Mouse (Mus musculus): ENCODE results near the gene Kif17. TPM values are rescaled to one million over a fixed set of nuclear protein-coding genes. Genes with fewer than 3 reads are reported as not detected.
"Not testable (repeated sequence)": the region's sequence is repeated elsewhere in the genome, so short reads cannot be mapped to it uniquely, and the experiment has no call there.

Kif17 gene
- polyA plus RNA-seq, 3 experiments from 2014 or later, result not detected

DNA sequence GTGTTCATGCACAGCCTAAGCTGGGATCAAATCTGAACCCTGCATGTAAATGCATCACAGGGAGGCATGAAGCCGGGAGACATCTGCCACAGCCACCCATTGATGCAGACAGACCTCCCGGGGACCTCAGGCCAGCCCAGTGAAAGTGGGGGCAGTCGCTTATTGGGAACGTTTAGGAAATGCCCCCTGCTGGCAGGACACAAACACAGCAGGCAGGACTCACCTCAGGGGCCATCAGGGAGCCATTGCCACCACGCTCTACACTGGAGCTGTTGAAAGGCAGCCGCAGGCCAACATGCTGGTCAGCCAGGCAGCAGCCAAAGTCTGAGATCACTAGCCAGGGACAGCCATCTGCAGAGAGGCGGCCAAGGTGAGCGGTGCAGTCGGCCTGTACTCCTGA, 65.5 kb downstream of the Kif17 start:
- no peak for ATAC-seq

DNA sequence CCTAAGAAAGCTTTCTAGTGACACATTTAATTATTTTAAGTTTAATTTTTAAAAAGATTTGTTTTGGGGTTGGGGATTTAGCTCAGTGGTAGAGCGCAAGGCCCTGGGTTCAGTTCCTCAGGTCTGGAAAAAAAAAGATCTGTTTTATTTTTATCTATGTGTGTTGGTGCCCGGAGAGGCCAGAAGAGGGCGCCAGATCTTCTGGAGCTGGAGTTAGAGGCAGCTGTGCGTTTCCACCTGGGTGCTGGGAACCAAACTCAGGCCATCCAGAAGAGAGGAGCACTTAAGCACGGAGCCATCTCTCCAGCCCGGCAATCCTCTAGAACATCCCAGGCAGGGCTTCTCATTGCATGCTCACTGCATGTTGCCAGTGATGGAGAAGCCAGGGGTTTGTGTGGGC, 66.1 kb downstream of the Kif17 start:
- ATAC-seq, result no peak

GRCm38 (mm10) chr4:138318509-138319266, 68.5 kb downstream of the Kif17 start:
- peak; percentile 68 for ATAC-seq

DNA sequence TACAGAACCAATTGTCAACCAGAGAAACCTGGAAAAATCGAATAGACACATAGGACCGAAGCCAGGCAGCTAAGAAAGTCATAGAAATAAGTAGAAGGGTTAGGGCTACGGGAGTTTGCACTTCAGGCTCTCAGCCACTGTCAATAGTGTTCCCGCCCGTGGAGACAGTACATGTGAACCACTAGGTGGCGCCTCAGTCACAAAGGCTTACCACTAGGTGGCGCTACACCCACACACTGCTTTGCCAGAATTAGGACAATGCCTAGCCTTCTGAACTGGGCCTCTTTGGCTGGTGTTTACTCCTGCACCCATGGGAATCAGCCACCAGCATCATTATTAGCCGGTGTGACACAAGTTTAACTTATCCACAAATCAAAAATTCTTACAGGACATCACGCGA, 69.3 kb downstream of the Kif17 start:
- ATAC-seq, result peak; percentile 64

DNA sequence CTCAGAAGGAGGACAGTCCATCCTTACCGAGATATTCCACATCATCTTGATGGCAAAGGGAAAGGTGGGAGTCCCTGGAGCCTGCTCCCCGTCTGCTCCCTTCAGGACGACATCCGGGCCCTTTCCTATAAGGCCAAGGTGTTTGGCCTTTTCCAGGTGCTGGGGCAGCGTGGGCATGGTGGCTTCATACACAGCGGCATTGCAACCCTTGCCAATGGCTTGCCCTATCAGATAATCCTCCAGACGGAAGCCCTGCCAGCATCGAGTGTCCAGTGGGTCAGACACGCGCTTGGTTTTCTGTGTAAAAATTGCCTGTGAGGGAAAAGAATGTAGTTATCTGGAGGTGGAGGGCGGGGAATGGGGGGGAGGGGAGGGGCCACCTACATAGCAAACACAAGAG, 70.5 kb downstream of the Kif17 start:
- no peak for ATAC-seq

DNA sequence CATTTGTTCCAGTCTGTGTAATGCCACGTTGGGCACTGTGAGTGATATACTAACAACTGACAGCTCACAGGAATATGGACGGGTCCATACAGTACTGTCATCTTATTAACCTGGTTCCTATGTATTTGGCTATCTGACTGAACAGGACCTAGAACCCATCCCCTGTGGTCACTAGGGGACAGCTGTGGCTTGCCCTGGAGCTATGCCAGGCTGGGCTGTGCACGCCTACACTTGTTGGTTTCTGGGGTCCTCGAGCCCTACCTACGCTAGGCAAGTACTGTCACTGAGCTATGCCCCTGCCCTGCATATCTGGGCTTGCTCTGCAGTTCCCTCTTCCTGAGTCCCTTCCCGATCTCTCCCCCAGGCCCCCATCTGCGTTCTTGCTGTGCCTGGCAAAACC, 71.3 kb downstream of the Kif17 start:
- no peak for ATAC-seq

DNA sequence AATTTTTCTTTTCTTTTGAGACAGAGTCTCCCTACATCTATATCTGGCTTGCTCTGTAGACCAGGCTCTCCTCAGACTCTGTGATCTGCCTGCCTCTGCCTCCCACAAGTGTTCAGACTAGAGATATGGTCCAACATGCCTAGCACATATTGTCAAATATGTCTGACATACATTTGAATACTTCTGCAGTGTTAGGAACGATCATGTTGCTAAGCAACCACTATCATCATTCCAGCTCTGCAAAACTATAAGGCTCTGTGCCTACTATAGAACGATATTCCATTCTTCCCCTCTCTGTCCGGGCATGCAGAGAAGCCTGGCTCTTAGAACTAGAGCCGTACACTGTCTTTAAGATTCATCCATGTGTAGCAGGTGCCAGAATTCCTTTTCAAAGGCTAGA, 72.5 kb downstream of the Kif17 start:
- ATAC-seq, result no peak

DNA sequence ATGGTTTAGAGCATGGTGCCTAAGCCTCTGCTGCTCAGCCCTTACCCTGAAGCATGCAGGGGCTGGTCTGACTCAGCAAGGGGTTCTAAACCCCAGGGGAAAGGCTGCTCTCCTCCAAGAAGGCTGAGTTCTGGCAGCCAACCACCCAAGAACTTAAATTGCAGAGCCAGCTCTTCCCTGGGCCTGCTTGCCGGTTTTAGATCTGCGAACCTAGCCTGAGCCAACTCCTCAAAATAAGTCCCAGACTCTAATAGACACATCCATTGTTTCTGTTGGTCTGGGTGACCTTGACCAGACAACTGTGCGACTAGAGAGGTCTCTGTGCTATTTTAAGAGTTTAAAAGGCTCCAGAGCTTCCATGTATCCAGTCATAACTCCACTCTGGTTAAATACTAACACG, 73.5 kb downstream of the Kif17 start:
- no peak for ATAC-seq

GRCm38 (mm10) chr4:138324451-138324850, 74.2 kb downstream of the Kif17 start:
- ATAC-seq, result no peak

GRCm38 (mm10) chr4:138325466-138326076, 75.3 kb downstream of the Kif17 start:
- ATAC-seq, result peak; percentile 92

DNA sequence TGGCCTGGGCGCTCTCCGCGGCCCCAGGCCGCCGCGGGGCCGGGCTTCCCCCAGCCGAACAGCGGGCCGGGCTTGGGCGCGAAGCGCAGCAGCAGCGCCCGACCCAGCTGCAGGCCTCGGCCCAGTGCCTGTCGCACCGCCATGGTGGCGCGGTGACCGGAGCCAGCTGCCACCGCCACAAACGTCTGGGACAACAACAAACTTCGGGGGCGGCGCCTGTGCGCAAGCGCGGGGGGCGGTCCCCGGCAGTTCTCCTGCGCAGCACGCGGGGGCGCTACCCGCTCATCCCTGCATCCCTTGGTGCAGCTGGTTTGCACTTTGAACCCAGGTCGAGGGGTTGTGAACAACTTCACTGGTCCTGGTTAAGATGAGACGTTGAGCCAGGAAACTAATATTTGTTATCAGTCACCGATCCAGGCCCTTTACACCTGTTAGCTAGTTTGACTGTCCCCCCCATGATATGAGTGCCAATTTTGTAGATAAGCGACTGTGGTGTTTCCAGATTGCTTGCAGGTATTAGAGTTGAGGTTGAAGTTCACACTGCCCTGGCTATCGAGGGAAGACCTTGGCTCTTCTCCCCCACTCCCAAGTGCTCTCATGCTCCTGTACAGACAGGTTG, 76.0 kb downstream of the Kif17 start, which contains the start of gene Pink1:
TSS of gene Pink1 (minus strand) at position 231 of the 619 bp plus-strand sequence.
- ATAC-seq, result peak; percentile 83

GRCm38 (mm10) chr4:138327155-138327554, 76.9 kb downstream of the Kif17 start:
- not testable (repeated sequence) for ATAC-seq

- ATAC-seq, result no peak
These were observed 77.7 kb downstream of the Kif17 start for GRCm38 (mm10) chr4:138327891-138328470.

DNA sequence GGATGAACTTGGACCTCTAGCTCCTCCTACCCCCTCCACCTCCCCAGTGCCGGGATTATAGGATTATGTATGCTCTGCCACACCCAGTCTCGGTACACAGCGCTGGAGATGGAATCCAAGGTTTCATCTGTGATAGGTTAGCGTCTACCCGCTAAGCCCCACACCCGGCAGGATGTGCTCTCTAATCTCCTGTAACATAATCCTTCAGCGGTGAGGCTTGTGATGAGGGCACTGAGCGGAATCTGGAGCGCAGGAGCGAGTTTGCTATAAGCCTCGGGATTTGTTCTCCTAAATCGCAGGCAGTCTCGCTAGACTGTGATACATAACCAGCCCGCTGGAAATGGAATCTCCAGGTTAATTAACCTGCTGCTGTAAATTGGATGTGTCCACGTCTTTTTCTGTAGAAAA, 80.0 kb downstream of the Kif17 start:
- ATAC-seq, result no peak

DNA sequence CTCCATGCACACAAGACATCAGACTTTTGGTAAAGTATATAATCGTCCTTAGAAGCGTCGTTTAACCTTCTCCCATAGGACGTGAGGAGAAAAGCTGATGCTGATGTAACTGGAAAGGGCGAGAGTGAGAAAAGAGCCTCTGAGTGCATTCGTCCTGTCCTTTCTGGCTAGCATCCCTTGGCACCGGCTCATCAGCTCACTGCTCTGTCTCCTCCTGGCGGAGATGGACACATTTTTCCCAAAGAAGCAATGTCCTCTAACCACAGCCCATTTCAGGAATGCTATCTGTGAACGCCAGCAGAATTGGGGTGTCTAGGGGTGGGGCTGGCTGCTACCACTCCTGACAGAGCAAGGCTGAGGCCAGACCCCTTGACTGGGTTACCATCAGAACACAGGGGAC, 81.4 kb downstream of the Kif17 start:
- no peak for ATAC-seq

DNA sequence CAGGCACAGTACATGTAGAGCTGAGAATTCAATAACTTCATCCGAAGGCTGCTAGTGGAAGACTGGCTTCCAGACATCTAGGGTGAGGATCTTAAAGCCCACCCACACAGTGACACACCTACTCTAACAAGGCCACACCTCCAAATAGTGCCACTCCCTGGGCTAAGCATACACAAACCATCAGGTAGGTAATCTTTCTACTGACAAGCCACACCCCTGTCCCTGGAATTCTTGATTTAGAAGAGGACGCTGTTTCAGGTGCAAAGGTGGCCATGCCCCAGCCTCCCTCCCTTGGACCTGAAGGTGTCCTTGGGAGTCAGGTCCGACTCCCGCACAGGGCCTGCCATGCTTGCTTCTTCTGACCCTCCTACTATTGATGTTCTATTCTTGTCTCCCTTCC, 82.9 kb downstream of the Kif17 start:
- ATAC-seq, result no peak

- ATAC-seq, result no peak
These were observed 84.8 kb downstream of the Kif17 start for GRCm38 (mm10) chr4:138335036-138335435.

GRCm38 (mm10) chr4:138335648-138336047, 85.4 kb downstream of the Kif17 start:
- ATAC-seq, result no peak

DNA sequence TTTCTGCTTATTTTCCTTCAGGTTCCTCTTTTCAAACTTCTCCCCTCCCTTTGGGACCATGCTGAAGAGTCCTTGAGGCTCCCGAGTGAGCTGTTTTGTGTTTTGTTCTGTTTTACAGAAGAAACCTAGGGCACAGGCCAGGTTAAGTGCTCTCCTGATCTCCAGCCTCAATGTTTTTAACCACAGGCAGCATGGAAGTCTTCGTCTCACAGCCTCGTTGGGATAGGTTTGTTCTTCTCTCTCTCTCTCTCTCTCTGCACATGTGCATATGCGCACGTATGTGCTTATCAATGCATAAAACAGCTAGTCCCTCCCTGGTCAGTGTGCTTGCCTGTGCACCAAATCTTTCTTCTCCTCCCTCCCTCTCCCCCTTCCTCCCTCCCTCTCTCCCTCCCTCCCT, 86.6 kb downstream of the Kif17 start:
- no peak for ATAC-seq

DNA sequence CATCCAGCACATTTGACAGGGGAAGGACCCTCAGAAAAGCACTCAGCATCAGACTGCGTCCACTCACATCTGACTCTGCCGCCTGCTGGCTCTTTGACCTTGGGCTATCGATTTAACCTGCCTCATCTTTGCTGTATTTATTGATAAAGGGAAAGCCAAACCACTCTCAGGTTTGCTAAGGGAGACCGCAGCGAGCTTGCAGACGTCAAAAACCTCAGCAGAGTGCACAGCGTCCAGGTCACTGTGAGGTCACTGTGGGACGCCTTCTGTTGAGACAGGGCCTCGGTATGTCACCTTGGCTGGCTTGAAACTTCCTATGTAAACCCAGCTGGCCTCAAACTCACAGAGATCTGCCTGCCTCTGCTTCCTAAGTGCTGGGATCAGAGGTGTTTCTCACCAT, 87.1 kb downstream of the Kif17 start:
- ATAC-seq, result no peak

- no peak for ATAC-seq
These were observed 89.7 kb downstream of the Kif17 start for GRCm38 (mm10) chr4:138339963-138340362.

DNA sequence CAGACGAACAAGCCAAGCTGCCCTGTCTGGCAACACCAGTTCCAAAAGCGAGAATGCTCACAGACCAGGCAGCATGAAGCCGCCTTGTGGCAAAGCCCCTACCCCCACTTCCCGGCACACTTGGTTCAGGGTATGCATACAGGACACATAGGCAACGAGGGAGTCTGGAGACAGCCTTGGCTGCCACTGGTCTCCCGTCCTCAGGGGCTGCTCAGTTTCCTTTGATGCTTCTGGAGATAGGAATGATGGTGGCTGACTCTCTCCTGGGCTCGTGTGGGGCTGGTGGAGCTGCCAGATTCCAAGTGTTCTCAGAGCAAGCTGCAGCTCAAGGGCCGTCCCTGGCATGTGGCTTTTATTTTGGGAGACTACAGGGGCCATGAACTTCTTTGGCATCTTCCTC, 91.2 kb downstream of the Kif17 start:
- ATAC-seq, result no peak

DNA sequence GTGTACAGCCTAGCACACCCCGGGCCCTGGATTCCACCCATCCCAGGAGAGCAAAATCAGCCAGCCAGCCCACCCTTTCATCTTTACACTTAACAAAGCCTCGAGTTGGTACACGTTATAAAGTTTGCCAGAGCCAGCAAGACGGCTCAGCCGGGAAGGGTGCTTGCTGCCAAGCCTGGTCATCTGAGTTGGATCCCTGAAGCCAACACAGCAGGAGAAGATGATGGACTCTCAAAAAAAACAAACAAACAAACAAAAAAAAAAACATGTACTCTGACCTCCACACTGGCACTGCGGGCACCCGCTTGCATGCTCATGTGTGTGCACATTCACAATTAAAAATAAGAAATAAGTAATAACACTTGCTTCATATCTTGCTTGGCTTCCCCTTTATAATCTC, 91.8 kb downstream of the Kif17 start:
- no peak for ATAC-seq

DNA sequence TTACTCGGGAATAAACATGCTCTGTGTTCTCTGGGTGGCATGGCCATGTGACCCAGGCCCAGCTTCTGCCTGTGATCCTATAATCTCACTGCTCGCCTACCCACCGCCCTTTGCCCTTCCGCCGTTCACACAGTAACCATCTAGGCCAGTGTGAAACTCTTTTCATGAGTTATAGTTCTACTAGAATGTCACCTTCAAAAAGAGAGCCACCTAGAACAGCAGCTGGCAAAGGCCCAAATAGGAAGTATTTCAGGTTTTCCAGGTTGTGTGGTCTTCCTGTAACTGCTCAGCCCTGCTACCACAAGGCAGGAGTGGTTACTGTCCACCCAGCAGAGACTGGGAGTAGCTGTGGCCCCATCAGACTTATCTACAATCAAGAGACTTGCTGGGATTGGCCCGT, 92.5 kb downstream of the Kif17 start:
- ATAC-seq, result no peak

Measured in inflammation-experienced regulatory T-cells, adult 6 months (primary cell).